Mouse (Mus musculus): ENCODE data around the gene Gm49368.

- TF ChIP-seq CTCF (IDR thresholded peaks at IDR 0.05) (no peak), EP300 (IDR thresholded peaks at IDR 0.05; ENCODE audit: insufficient read depth, low read depth, low read length) (no peak)
Measured at GRCm38 (mm10) chr7:128033616-128034015, 28.9 kb upstream of the Gm49368 start.
